Mouse (Mus musculus): ENCODE data around the gene Olfr666.
"Not testable (repeated sequence)": the region's sequence is repeated elsewhere in the genome, so short reads cannot be mapped to it uniquely, and the experiment has no call there.

The Olfr666 gene

DNA sequence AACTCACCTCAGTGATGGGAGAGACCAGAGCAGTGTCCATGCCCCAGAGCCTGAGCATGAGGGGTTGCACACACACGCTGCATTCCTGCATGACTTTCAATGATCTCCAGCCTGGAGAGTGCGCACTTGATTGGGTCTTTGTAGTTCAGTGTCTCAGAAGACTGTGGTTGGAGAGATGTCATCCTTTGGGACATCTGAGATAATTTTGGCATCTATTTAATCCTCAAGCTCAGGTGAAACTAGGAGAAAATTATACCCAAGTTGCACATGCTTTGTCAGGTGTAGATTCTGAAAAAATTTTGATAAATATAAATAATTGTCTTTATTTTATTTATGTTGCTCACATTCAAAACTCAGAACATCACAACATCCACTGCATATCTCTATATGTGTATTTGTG, at the start of gene Olfr666:
TSS of gene Olfr666 (minus strand) at position 101 of the 400 bp plus-strand sequence.
- no peak for DNase-seq (ENCODE audit: low read depth, low spot score)

DNA sequence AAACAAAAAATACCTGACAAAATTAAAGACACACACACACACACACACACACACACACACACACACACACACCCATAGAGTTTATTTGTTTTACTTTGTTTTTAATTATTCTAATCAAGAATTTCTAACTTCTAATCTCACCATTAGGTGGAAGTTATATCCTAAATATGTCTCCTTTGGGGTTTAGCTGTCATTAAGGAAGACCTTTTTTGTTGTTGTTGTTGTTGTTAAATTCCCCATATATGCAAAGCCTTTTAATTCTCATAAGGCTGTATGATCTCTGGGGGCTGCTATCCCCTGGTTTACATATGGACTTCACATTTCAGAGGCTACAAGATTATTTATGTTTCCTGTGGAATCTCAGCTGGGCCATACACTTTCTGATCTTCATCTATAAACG, 38.2 kb upstream of the Olfr666 start, which contains the start of gene Olfr669:
TSS of gene Olfr669 (plus strand) at position 301 of the 400 bp plus-strand sequence.
- DNase-seq (ENCODE audit: low read depth, low spot score), result no peak

DNA sequence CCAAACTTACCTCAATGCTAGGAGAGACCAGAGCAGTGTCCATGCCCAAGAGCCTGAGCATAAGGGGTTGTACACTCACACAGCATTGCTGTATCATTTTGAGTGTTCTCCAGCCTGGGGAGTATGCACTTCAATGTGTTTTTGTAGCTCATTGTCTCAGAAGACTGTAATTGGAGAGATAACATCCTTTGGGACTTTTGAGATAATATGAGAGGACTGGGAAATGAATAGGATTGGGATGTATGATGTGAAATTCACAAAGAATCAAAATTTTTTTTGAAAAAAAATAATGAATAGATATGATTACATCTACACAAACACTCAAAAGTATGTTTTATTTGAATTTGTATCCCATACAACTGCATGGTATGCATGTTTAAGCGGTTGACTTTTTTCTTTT, 32.2 kb upstream of the Olfr666 start, which contains the start of gene Olfr668:
TSS of gene Olfr668 (minus strand) at position 101 of the 400 bp plus-strand sequence.
- DNase-seq (ENCODE audit: low read depth, low spot score), result no peak

DNA sequence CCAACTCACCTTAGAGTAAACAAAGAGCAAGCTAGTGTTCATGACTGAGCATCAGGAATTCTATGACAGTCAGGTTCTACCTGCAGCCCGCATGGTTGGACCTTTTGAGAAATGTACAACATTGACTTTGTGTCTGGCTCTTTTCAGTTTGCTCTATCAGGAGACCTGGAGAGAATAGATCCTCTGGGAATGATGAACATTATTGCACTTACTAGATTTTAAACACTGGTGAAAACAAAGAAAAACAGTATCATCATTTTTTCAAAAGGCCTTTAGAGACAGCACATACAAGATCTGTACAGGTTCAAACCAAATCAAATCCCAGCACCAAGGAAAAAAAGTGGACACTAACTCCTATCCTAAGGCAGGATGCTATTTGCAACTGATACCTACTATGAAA, 25.6 kb upstream of the Olfr666 start, which contains the start of gene Olfr667:
TSS of gene Olfr667 (minus strand) at position 101 of the 400 bp plus-strand sequence.
- no peak for DNase-seq (ENCODE audit: low read depth, low spot score)

DNA sequence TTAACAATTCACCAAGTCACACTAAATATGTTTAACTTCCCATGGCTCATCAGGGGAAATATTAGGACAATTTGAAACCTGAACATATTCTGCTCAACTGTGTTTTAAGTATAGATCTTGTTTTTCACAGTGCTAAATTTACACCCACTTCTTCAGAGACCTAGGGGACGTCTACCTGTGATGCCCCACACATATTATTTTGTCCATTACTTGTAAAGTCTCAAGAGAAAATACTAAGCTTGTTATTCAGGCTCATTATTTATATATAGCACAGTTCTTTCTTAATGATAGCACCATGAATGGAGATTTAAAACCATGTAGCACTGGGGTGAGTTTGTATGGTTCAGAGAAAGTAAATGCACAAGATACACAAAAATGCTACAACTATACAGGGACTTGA, 18.0 kb downstream of the Olfr666 start, which contains the start of gene Olfr665:
TSS of gene Olfr665 (plus strand) at position 301 of the 400 bp plus-strand sequence.
- DNase-seq (ENCODE audit: low read depth, low spot score), result no peak

DNA sequence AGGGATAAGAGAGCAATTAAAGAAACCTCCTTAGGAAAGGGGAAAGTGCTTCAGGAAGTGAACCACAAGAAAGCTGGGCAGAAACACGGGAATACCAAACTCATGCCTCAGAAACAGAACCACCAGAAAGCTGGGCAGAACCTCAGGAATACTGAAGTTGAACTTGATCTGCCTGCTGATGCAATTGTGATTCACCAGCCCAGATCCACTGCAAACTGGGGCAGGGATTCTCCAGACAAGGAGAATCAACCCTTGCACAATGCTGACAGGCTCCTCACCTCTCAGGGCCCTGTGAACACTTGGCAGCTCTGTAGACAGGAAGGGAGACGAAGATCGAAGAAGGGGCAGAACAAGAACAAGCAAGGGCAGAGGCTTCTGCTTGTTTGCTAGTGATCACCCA, 34.4 kb downstream of the Olfr666 start:
- no peak for DNase-seq (ENCODE audit: low read depth, low spot score)

DNA sequence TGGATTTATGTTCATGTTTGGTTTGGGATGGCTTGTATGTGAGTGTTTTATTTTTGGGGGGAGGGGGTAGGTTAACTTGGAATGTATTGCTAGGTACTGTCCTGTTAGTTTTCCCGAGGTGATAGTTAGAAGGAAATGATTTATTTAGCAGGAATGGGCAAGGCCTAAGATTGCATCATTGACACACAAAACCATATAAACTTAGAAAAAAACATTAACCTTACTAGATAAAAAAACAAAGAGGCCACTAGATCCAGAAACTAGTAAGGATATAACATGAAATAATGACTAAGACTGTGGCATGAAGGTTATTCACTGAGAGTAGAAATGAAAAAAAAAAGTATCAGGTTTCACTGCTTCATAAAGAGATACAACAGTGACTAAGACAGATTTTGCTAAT, 38.1 kb downstream of the Olfr666 start:
- no peak for DNase-seq (ENCODE audit: low read depth, low spot score)

DNA sequence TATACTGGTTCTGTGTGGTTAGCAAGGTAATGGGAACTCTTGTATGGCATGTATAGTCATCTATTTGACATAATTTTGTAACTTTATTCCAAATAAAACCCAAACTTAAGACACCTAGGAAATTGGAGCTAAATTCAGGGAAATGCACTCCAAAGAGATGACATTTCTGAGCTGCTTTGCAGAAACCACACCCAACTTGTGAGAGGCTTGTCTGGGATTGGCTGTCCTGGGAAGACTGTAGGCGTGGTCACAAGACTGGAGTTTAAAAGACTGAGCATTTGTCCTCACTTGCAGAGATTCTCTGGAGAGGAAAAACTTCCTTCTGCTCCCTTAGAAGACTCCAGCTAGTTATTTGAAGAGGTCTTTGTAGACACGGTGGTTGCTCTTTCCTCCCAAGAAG, 39.0 kb downstream of the Olfr666 start, which contains the start of gene Usp17la:
TSS of gene Usp17la (plus strand) at position 301 of the 400 bp plus-strand sequence.
- not testable (repeated sequence) for DNase-seq (ENCODE audit: low read depth, low spot score)

DNA sequence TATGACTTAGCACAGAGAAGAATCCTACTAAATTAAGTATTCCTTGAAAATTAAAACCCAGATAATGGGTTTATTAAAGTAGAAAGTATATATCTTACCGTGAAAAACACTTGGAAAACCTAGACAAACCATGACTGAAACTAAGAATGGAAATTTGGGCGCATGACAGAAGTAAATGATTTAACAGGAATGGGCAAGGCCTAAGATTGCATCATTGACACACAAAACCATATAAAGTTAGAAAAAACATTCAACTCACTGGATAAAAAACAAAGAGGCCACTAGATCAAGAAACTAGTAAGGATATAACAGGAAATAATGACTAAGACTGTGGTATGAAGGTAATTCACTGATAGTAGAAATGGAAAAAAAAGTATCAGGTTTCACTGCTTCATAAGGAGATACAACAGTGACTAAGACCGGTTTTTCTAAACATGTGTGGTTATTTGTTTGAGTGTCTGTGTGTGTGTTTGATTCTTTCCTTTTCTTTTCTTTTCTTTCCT, 40.5 kb downstream of the Olfr666 start:
- DNase-seq (ENCODE audit: low read depth, low spot score), result no peak

DNA sequence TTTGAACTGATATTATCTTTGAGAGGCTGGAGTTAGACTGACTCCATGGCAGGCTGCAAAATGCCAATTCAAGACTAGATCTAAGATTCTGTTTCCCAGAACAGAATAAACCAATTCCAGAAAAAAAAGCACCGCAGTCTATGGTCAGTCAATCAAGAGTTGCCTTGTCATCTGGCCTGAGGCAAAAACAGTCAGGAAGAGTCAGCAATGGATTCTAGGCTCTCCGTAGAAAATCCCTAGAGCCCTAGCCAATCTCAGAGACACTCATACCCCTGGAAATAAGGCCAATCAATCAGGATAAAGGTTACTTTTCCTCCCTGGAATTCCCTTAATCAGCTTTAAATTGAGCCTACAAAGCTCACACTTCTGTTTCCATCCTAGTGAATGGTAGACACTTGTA, 44.2 kb downstream of the Olfr666 start:
- DNase-seq (ENCODE audit: low read depth, low spot score), result not testable (repeated sequence)

DNA sequence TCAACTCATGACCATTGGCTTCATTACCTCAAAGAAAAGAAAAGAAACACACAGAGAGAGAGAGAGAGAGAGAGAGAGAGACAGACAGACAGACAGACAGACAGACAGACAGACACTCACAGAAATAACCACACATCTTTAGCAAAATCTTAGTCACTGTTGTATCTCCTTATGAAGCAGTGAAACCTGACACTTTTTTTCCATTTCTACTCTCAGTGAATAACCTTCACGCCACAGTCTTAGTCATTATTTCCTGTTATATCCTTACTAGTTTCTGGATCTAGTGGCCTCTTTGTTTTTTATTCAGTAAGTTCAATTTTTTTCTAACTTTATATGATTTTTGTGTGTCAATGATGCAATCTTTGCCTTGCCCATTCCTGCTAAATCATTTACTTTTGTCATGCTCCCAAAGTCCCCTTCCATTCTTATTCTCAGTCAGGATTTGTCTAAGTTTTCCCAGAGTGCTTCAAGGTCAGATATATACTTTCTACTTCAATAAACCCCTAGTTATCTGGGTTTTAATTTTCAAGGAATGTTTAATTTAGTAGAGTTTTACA, 51.9 kb downstream of the Olfr666 start:
- no peak for DNase-seq (ENCODE audit: low read depth, low spot score)

DNA sequence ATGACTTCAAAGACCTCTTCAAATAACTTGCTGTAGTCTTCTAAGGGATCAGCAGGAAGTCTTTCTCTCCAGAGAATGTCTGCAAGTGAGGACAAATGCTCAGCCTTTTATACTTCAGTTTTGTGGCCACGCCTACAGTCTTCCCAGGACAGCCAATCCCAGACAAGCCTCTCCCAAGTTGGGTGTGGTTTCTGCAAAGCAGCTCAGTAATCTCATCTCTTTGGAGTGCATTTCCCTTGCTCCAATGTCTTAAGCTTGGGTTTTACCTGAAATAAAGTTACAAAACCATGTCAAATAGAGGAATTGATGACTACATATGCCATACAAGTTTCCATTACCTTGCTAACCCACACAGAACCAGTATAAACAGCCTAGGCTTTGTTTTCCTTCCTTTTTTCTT, 53.2 kb downstream of the Olfr666 start, which contains the start of gene Usp17lb:
TSS of gene Usp17lb (minus strand) at position 101 of the 400 bp plus-strand sequence.
- no peak for DNase-seq (ENCODE audit: low read depth, low spot score)

Data from c-Kit-negative CD71-positive TER-119-positive erythroid progenitor cells, embryonic 14.5 days (primary cell).